Mouse (Mus musculus) thymus, adult 2 months (tissue): ENCODE data around the gene Pet117. TPM values are rescaled to one million over a fixed set of nuclear protein-coding genes. Genes with fewer than 3 reads are reported as not detected.

Experiments used
- DNase-seq: peaks from one replicate; pipeline ENCODE4 v3.0.0; 2021
- H3K27ac ChIP-seq: fragments of 200-500 bp; 2 replicates; pipeline ENCODE4 v1.5.1; 2012; ENCODE audit warnings: low read length, control low read depth; ENCODE audit not compliant: control insufficient read depth, insufficient read depth
- H3K27me3 ChIP-seq: fragments of 200-500 bp; 2 replicates; pipeline ENCODE4 v1.6.1; 2012; ENCODE audit warnings: mild to moderate bottlenecking, low read length, moderate library complexity, mixed read lengths; ENCODE audit not compliant: control insufficient read depth, insufficient read depth
- H3K36me3 ChIP-seq: fragments of 200-500 bp; 2 replicates; pipeline ENCODE4 v1.6.1; 2012; ENCODE audit warnings: mild to moderate bottlenecking, low read length, moderate library complexity; ENCODE audit not compliant: control insufficient read depth, insufficient read depth
- H3K4me1 ChIP-seq: fragments of 200-500 bp; replicated peaks from 2 replicates; pipeline ENCODE4 v1.6.1; 2012; ENCODE audit warnings: low read length; ENCODE audit not compliant: control insufficient read depth, insufficient read depth
- H3K4me3 ChIP-seq: fragments of 200-500 bp; 2 replicates; pipeline ENCODE4 v1.5.1; 2012; ENCODE audit warnings: mild to moderate bottlenecking, low read length, control low read depth, moderate library complexity; ENCODE audit not compliant: control insufficient read depth, insufficient read depth
- CTCF ChIP-seq: fragments of 200-500 bp; IDR thresholded peaks from 2 replicates; pipeline ENCODE4 v1.5.1; 2012; ENCODE audit warnings: mild to moderate bottlenecking, control low read depth, low read length, moderate library complexity, borderline replicate concordance; ENCODE audit not compliant: control insufficient read depth, poor library complexity, insufficient read depth; ENCODE audit errors: extremely low read depth
- POLR2A ChIP-seq: fragments of 200-500 bp; IDR thresholded peaks from 2 replicates; pipeline ENCODE4 v1.6.1; 2012; ENCODE audit warnings: mild to moderate bottlenecking, low read length, control low read depth, moderate library complexity; ENCODE audit not compliant: control insufficient read depth, poor library complexity, insufficient read depth; ENCODE audit errors: extremely low read depth
- WGBS: fragments of 180-500 bp; shearing (Covaris S2); methylation state at CpG from one replicate; pipeline ENCODE4 v1.1.7; 2018; 5-methylcytosine and 5-hydroxymethylcytosine counted together
- polyA plus RNA-seq: library from polyadenylated mRNA; depleted of rRNA; stranded (reverse); fragments of >200 nt; gene quantifications from 2 replicates; pipeline ENCODE4 v1.2.3, GENCODE M21; 2012; rRNA removed

The Pet117 gene
- not detected in 2 replicates for polyA plus RNA-seq

- TF ChIP-seq CTCF, result 0 out of 2 replicates have a peak, but pooled peaks have one; percentile 12
- no peak; the same call in 1 of the 2 replicates for TF ChIP-seq POLR2A
- H3K27me3 ChIP-seq, result no peaks in the 10 kb centered on the region
- DNase-seq, result peak; percentile 94
- 8% methylated on average over 38 of the region's 38 CpGs for WGBS
- H3K27ac ChIP-seq, result peak within 1 kb of the TSS; percentile 44; the same call in 1 of the 2 replicates
- H3K4me3 ChIP-seq, result peak within 1 kb of the TSS; percentile 86
- peaks cover 5% of the 10 kb centered on the region; the same call in 1 of the 2 replicates for H3K36me3 ChIP-seq
- peaks cover 2% of the 10 kb centered on the region for H3K4me1 ChIP-seq
These were observed at the start of gene Pet117, which contains the start of gene Kat14 for GRCm38 (mm10) chr2:144368400-144369019. TSS of gene Pet117 (plus strand) at chr2:144368996. TSS of gene Kat14 (plus strand) at chr2:144368983.

GRCm38 (mm10) chr2:144324218-144324617, 44.6 kb upstream of the Pet117 start:
- Histone ChIP-seq H3K27ac (no peak overlapping the region), H3K4me1 (no peaks in the 10 kb centered on the region), H3K36me3 (no peaks in the 10 kb centered on the region), H3K4me3 (no peak overlapping the region), H3K27me3 (peaks cover 1% of the 10 kb centered on the region; the same call in 1 of the 2 replicates)
- no peak for DNase-seq
- TF ChIP-seq CTCF (no peak), POLR2A (no peak)
- 82% methylated on average over 3 of the region's 3 CpGs for WGBS

GRCm38 (mm10) chr2:144329451-144329850, 39.3 kb upstream of the Pet117 start:
- Histone ChIP-seq H3K27me3 (peaks cover 23% of the 10 kb centered on the region), H3K4me3 (no peak overlapping the region), H3K4me1 (0 out of 2 replicates have a peak, but pooled peaks cover 6% of the 10 kb centered on the region), H3K27ac (no peak overlapping the region), H3K36me3 (no peaks in the 10 kb centered on the region)
- WGBS, result 16% methylated on average over 10 of the region's 10 CpGs
- TF ChIP-seq POLR2A (no peak), CTCF (no peak)
- DNase-seq, result no peak

DNA sequence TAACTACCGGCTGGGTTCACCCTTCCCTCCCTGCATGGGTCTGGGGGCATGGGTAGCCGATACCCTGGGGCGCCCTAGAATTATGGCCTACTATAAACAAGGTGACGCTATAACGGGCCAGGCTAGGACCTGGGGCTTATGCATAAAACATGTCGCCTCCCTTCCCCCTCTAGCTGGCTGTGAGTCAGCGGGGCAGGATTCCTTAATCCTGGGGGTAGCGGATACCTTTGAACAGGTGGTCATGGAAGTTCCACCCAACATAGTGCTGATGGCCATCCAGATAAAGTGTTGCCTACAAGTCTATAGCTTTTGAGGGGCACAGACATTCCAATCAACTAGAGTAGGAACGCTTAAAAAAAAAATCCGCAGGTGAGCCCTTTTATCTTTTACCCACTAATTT, 38.9 kb upstream of the Pet117 start:
- Histone ChIP-seq H3K36me3 (no peaks in the 10 kb centered on the region), H3K27ac (no peak overlapping the region), H3K27me3 (peaks cover 23% of the 10 kb centered on the region), H3K4me3 (no peak overlapping the region), H3K4me1 (0 out of 2 replicates have a peak, but pooled peaks cover 6% of the 10 kb centered on the region)
- DNase-seq, result no peak
- TF ChIP-seq CTCF (no peak), POLR2A (no peak)
- 16% methylated on average over 10 of the region's 10 CpGs for WGBS

- H3K4me1 ChIP-seq, result 0 out of 2 replicates have a peak, but pooled peaks cover 6% of the 10 kb centered on the region
- H3K36me3 ChIP-seq, result no peaks in the 10 kb centered on the region
- 3% methylated on average over 41 of the region's 41 CpGs for WGBS
- DNase-seq, result no peak
- H3K27ac ChIP-seq, result no peak overlapping the region
- H3K27me3 ChIP-seq, result peaks cover 25% of the 10 kb centered on the region
- TF ChIP-seq CTCF, result no peak
- H3K4me3 ChIP-seq, result peak overlapping the region; percentile 15; the same call in 1 of the 2 replicates
These were observed 38.3 kb upstream of the Pet117 start for GRCm38 (mm10) chr2:144330352-144330959.

DNA sequence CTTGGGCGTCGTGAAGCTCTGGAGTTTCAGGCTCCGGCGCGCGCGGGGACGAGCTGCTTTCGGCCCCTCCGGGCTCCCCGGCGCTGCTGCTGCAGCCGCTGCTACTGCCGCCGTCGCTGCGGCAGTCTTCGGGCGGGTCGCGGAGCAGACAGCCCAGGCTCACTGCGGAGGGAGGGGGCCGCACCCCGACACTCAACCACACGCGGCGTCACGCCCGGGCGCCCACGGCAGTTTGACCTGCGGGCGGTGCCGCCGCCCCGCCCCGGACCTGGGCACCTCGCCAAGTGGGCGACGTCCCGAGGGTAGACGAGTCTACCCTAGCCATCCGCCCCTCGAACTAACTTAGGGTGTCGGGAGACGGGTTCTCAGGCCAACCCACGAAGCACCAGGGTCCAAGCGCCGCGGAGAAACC, 37.8 kb upstream of the Pet117 start:
- DNase-seq, result no peak
- peak overlapping the region; percentile 15; the same call in 1 of the 2 replicates for H3K4me3 ChIP-seq

More for the DNA sequence above, 37.8 kb upstream of the Pet117 start:
- Histone ChIP-seq H3K27me3 (peaks cover 25% of the 10 kb centered on the region), H3K4me1 (0 out of 2 replicates have a peak, but pooled peaks cover 6% of the 10 kb centered on the region), H3K36me3 (no peaks in the 10 kb centered on the region), H3K27ac (no peak overlapping the region)
- TF ChIP-seq CTCF (no peak), POLR2A (no peak)
- 1% methylated on average over 50 of the region's 50 CpGs for WGBS
